Mouse (Mus musculus) MEL (cell line): Measurements from ENCODE around the gene Dph1. TPM values are rescaled to one million over a fixed set of nuclear protein-coding genes. Genes with fewer than 3 reads are reported as not detected.

ENCODE experiments used
- DNase-seq: peaks from one replicate; pipeline ENCODE4 v3.0.0; 2011; ENCODE audit warnings: low read depth, low spot score
- H3K27ac ChIP-seq: 2 replicates; pipeline ENCODE4 v1.5.1; 2012; ENCODE audit warnings: low read depth, mild to moderate bottlenecking, control low read depth, low read length, moderate library complexity; ENCODE audit not compliant: control insufficient read depth
- H3K27me3 ChIP-seq, 2 experiments: fragments of 150-350 bp in 1 of 2; sonication (generic) in 1 of 2; 2 replicates each; pipeline ENCODE4 v1.6.1; 2012; ENCODE audit warnings: low read length in 2 of 2, mild to moderate bottlenecking in 2 of 2, improper control_type of control experiment in 1 of 2, moderate library complexity in 1 of 2; ENCODE audit not compliant: insufficient read depth in 2 of 2, control insufficient read depth in 1 of 2
- H3K36me3 ChIP-seq, 2 experiments: 2 replicates each; pipeline ENCODE4 v1.6.1; 2012 to 2014; ENCODE audit warnings: low read length in 2 of 2, improper control_type of control experiment in 1 of 2, inconsistent platforms in 1 of 2, mild to moderate bottlenecking in 1 of 2; ENCODE audit not compliant: insufficient read depth in 2 of 2, control insufficient read depth in 1 of 2
- H3K4me1 ChIP-seq, 2 experiments: fragments of 150-350 bp in 1 of 2; sonication (generic) in 1 of 2; 2 replicates each; pipeline ENCODE4 v1.6.1; 2012; ENCODE audit warnings: low read length in 2 of 2, improper control_type of control experiment in 1 of 2, mild to moderate bottlenecking in 1 of 2; ENCODE audit not compliant: insufficient read depth in 2 of 2, control insufficient read depth in 1 of 2
- H3K4me3 ChIP-seq, 2 experiments: fragments of 150-350 bp in 1 of 2; sonication (generic) in 1 of 2; 2 replicates each; pipeline ENCODE4 v1.5.1; 2012; ENCODE audit warnings: low read depth in 2 of 2, low read length in 2 of 2, mild to moderate bottlenecking in 2 of 2, moderate library complexity in 2 of 2, control low read depth in 1 of 2, improper control_type of control experiment in 1 of 2; ENCODE audit not compliant: control insufficient read depth in 1 of 2, insufficient read depth in 1 of 2
- H3K79me2 ChIP-seq: 2 replicates; pipeline ENCODE4 v1.6.1; 2012; ENCODE audit warnings: mild to moderate bottlenecking, low read length, moderate library complexity; ENCODE audit not compliant: control insufficient read depth, poor library complexity, insufficient read depth
- H3K9ac ChIP-seq: 2 replicates; pipeline ENCODE4 v1.6.1; 2012; ENCODE audit warnings: low read depth, mild to moderate bottlenecking, control low read depth, low read length, moderate library complexity; ENCODE audit not compliant: control insufficient read depth, poor library complexity, severe bottlenecking
- H3K9me3 ChIP-seq: fragments of 150-350 bp; sonication (generic); replicated peaks from 2 replicates; pipeline ENCODE4 v1.6.1; 2012; ENCODE audit warnings: mild to moderate bottlenecking, low read length, improper control_type of control experiment, moderate library complexity; ENCODE audit not compliant: insufficient read depth
- CHD1 ChIP-seq: IDR thresholded peaks from 2 replicates; pipeline ENCODE4 v1.6.1; 2012; ENCODE audit warnings: low read depth, mild to moderate bottlenecking, inconsistent platforms, low read length, improper control_type of control experiment
- EP300 ChIP-seq, 2 experiments: IDR thresholded peaks; 2 replicates each; pipeline ENCODE4 v1.6.1; 2011; ENCODE audit warnings: improper control_type of control experiment in 2 of 2, low read length in 2 of 2, low read depth in 1 of 2, mild to moderate bottlenecking in 1 of 2
- ETS1 ChIP-seq: IDR thresholded peaks from 2 replicates; pipeline ENCODE4 v1.6.1; 2012; ENCODE audit warnings: low read depth, mild to moderate bottlenecking, inconsistent platforms, low read length, improper control_type of control experiment, moderate library complexity
- JUND ChIP-seq: IDR thresholded peaks from 2 replicates; pipeline ENCODE4 v1.6.1; 2011; ENCODE audit warnings: low read depth, mild to moderate bottlenecking, improper control_type of control experiment, low read length
- MEF2A ChIP-seq: IDR thresholded peaks from 2 replicates; pipeline ENCODE4 v1.6.1; 2014; ENCODE audit warnings: low read depth, mild to moderate bottlenecking, inconsistent platforms, low read length, improper control_type of control experiment; ENCODE audit not compliant: poor library complexity, insufficient replicate concordance, severe bottlenecking; ENCODE audit errors: extremely low read depth
- MXI1 ChIP-seq: IDR thresholded peaks from 2 replicates; pipeline ENCODE4 v1.6.1; 2011; ENCODE audit warnings: mild to moderate bottlenecking, low read depth, low read length, improper control_type of control experiment
- MYC ChIP-seq: IDR thresholded peaks from 2 replicates; pipeline ENCODE4 v1.6.1; 2011; ENCODE audit warnings: low read depth, mild to moderate bottlenecking, low read length, improper control_type of control experiment, moderate library complexity
- POLR2AphosphoS2 ChIP-seq: IDR thresholded peaks from 2 replicates; pipeline ENCODE4 v1.6.1; 2011; ENCODE audit warnings: low read length, improper control_type of control experiment
- RAD21 ChIP-seq: IDR thresholded peaks from 2 replicates; pipeline ENCODE4 v1.6.1; 2011; ENCODE audit warnings: mild to moderate bottlenecking, low read depth, low read length, improper control_type of control experiment
- SIN3A ChIP-seq: IDR thresholded peaks from 2 replicates; pipeline ENCODE4 v1.6.1; 2012; ENCODE audit warnings: low read length, improper control_type of control experiment, inconsistent platforms
- SMC3 ChIP-seq: IDR thresholded peaks from 2 replicates; pipeline ENCODE4 v1.6.1; 2011; ENCODE audit warnings: low read depth, low read length, improper control_type of control experiment
- TAL1 ChIP-seq: IDR thresholded peaks from 2 replicates; pipeline ENCODE4 v1.6.1; 2012; ENCODE audit warnings: mild to moderate bottlenecking, inconsistent platforms, low read length, moderate library complexity, mixed read lengths
- TBP ChIP-seq: IDR thresholded peaks from 2 replicates; pipeline ENCODE4 v1.8.0; 2011; ENCODE audit warnings: low read depth, low read length, improper control_type of control experiment
- USF1 ChIP-seq: IDR thresholded peaks from 2 replicates; pipeline ENCODE4 v1.6.1; 2014; ENCODE audit warnings: low read depth, mild to moderate bottlenecking, inconsistent platforms, low read length, improper control_type of control experiment, moderate library complexity
- USF2 ChIP-seq, 2 experiments: IDR thresholded peaks; 2 replicates each; pipeline ENCODE4 v1.6.1; 2011 to 2012; ENCODE audit warnings: improper control_type of control experiment in 2 of 2, low read length in 2 of 2, borderline replicate concordance in 1 of 2, inconsistent platforms in 1 of 2, low read depth in 1 of 2, mild to moderate bottlenecking in 1 of 2; ENCODE audit not compliant: insufficient read depth in 1 of 2
- ZKSCAN1 ChIP-seq: IDR thresholded peaks from 2 replicates; pipeline ENCODE4 v1.6.1; 2012; ENCODE audit warnings: low read depth, mild to moderate bottlenecking, inconsistent platforms, low read length, improper control_type of control experiment, moderate library complexity
- ZMIZ1 ChIP-seq: IDR thresholded peaks from 2 replicates; pipeline ENCODE4 v1.6.1; 2012; ENCODE audit warnings: low read depth, mild to moderate bottlenecking, inconsistent platforms, low read length, improper control_type of control experiment, moderate library complexity
- polyA plus RNA-seq, 2 experiments: library from polyadenylated mRNA; stranded (reverse) in 1 of 2; unstranded in 1 of 2; fragments of >175 nt in 1 of 2; fragments of >200 nt in 1 of 2; gene quantifications; 2 replicates each; pipeline versions ENCODE4 v1.2.1 to v1.2.4; 2012; ENCODE audit warnings: low replicate concordance in 2 of 2, low read depth in 1 of 2; ENCODE audit not compliant: insufficient read length in 2 of 2, insufficient read depth in 1 of 2, missing spikeins in 1 of 2
- total RNA-seq: library from RNA; depleted of rRNA; stranded (reverse); fragments of 300-350 nt; gene quantifications from 2 replicates; pipeline ENCODE4 v1.2.3, GENCODE M21; 2012

Dph1 gene
- total and polyA plus RNA-seq, 3 experiments: 58.4 to 59.5 TPM; not detected in 1

GRCm38 (mm10) chr11:75212876-75213275 is 21.8 kb upstream of the Dph1 start:
- Histone ChIP-seq H3K27me3 (no peaks in the 10 kb centered on the region), H3K36me3 (no peaks in the 10 kb centered on the region), H3K9me3 (no peaks in the 10 kb centered on the region), H3K4me1 (no peaks in the 10 kb centered on the region), H3K79me2 (no peaks in the 10 kb centered on the region), H3K4me3 (no peak overlapping the region), H3K9ac (no peak overlapping the region), H3K27ac (no peak overlapping the region)
- no peak for DNase-seq
- no peak for TF ChIP-seq EP300 (IDR thresholded peaks at IDR 0.05; ENCODE audit: low read depth in 1 of 2, low read length in 2 of 2)
- TF ChIP-seq USF2 (IDR thresholded peaks at IDR 0.05; ENCODE audit: borderline replicate concordance in 1 of 2, insufficient read depth in 1 of 2, low read depth in 1 of 2, low read length in 2 of 2): no peak
- no peak for TF ChIP-seq RAD21

- Histone ChIP-seq H3K36me3 (no peaks in the 10 kb centered on the region), H3K4me1 (no peaks in the 10 kb centered on the region), H3K27ac (no peak overlapping the region), H3K4me3 (no peak overlapping the region), H3K79me2 (no peaks in the 10 kb centered on the region), H3K27me3 (no peaks in the 10 kb centered on the region), H3K9ac (no peak overlapping the region), H3K9me3 (no peaks in the 10 kb centered on the region)
- DNase-seq: no peak
- TF ChIP-seq USF1: no peak
- no peak for TF ChIP-seq SMC3
- TF ChIP-seq TAL1: no peak
- no peak for TF ChIP-seq SIN3A
- TF ChIP-seq MYC: no peak
- TF ChIP-seq ZKSCAN1: no peak
- no peak for TF ChIP-seq MEF2A
- no peak for TF ChIP-seq JUND
- no peak for TF ChIP-seq EP300 (IDR thresholded peaks at IDR 0.05; ENCODE audit: low read depth in 1 of 2, low read length in 2 of 2)
- no peak for TF ChIP-seq MXI1
- no peak for TF ChIP-seq POLR2AphosphoS2
- no peak for TF ChIP-seq ZMIZ1
- TF ChIP-seq TBP: no peak
- TF ChIP-seq USF2 (IDR thresholded peaks at IDR 0.05; ENCODE audit: borderline replicate concordance in 1 of 2, insufficient read depth in 1 of 2, low read depth in 1 of 2, low read length in 2 of 2): no peak
- no peak for TF ChIP-seq CHD1
- TF ChIP-seq ETS1: no peak
These were observed 21.1 kb upstream of the Dph1 start for GRCm38 (mm10) chr11:75212031-75212667.
